Mouse (Mus musculus): ENCODE results near the gene Sbp.

Sbp gene

DNA sequence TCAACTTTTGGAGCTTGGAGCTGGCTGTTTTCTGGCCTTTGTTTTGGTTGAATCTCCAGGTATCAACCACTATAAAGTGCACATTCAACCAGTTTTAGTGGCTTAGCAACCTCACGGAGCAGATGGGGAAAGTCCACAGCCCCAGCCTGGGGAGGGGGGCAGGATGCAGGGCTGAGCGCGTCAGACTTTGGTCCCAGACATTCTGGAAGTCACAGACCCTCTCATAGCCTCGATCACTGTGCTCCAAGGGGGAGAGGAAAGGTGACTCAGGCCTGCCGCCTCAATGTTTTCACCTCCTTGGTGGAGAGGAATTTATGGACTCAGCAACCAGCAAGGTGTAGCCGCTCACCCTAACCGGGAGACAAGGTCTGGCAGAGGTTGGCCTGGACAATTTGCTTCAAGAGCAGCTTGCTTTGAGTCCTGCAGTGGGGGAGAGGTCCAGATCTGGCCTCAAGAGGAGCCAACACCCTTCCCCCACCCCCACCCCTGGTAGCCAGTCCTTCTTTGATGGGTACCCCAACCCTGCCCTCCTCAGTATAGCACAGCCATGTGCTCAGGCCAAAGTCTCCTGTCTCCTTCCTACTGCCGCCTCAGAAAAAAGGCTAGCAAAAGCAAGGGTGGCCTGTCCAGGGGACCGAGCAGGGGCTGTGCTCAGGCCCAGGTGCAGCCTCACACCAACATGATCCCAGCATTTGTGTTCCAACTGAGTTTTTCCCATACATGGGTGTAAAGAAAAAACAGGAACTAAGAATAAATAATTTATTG, 51.5 kb downstream of the Sbp start:
- 77% methylated on average over 9 of the region's 9 CpGs for WGBS

DNA sequence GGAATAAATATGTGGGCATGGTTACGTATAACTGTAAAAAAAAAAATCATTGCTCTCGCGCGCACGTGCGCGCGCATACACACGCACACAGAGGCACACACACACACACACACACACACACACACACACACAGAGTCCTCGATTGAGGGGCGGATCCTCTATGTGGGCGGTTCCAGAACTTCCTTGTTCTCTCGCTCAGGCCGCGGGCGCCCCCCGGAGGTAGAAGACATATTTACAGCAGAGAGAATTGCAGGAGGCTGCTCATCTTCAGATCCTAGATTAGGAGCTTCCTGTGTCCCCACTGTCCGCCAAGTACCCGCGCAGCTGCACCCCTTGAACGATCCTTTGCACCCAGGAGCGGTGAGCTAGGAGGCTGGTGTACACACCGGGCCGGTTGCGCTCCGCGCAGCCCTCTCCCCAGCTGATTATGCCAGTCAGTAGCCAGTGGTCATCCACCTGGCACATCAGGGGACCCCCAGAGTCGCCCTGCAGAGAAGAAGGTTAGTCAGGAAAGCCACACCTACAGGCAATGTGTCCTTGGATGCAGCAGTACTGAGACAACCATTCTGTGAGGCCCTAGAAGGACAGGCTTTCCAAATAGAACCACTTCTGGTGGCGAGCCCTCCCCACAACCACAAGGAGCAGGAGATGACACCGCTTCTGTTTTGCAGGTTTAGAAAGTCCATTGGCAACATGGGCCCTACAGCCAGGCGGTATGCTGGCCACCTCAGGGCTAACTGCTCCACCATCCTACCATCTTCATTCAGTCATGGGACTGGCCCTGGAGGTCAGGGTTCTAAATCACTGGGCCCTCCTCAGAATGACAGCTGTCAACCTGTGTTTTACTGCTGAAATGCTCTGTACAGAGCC, 52.3 kb downstream of the Sbp start:
- WGBS = 9% methylated on average over 31 of the region's 31 CpGs

- WGBS = 56% methylated on average over 7 of the region's 7 CpGs
These were observed 53.2 kb downstream of the Sbp start for GRCm38 (mm10) chr17:23994667-23995066.

All from cerebral cortex, adult 2 months (tissue).